Mouse (Mus musculus) neural tube, embryonic 11.5 days (tissue): ENCODE measurements at regions not wholly inside any gene's neighbourhood (a gene's known extent, or its start where the extent isn't known, plus 50 kb on each side); places are given as distances from the start of the nearest gene placed in this dataset.

Experiments used
- ATAC-seq: fragments of 200-750 bp; cut with Nextera tagmentation; 2 replicates; pipeline ENCODE4 v1.8.0; 2017; ENCODE audit warnings: moderate number of reproducible peaks, mild to moderate bottlenecking, moderate TSS enrichment, moderate library complexity; ENCODE audit not compliant: insufficient read depth, low FRiP score, low TSS enrichment
- DNase-seq: peaks from one replicate; pipeline ENCODE4 v3.0.0-alpha.2; 2015; ENCODE audit warnings: low spot score
- H3K27ac ChIP-seq: fragments of 300-500 bp; sonication (generic); 2 replicates; pipeline ENCODE4 v1.5.1; 2014; ENCODE audit warnings: low read depth, mild to moderate bottlenecking, low read length
- H3K27me3 ChIP-seq: fragments of 300-500 bp; sonication (generic); 2 replicates; pipeline ENCODE4 v1.6.1; 2014; ENCODE audit warnings: mild to moderate bottlenecking, low read length, mixed read lengths; ENCODE audit not compliant: control insufficient read depth, insufficient read depth
- H3K36me3 ChIP-seq: fragments of 300-500 bp; sonication (generic); 2 replicates; pipeline ENCODE4 v1.6.1; 2014; ENCODE audit warnings: mild to moderate bottlenecking, low read length, moderate library complexity, mixed read lengths; ENCODE audit not compliant: control insufficient read depth, insufficient read depth
- H3K4me1 ChIP-seq: fragments of 300-500 bp; sonication (generic); 2 replicates; pipeline ENCODE4 v1.6.1; 2014; ENCODE audit warnings: low read length, mixed read lengths; ENCODE audit not compliant: control insufficient read depth, insufficient read depth
- H3K4me2 ChIP-seq: fragments of 300-500 bp; sonication (generic); 2 replicates; pipeline ENCODE4 v1.6.1; 2014; ENCODE audit warnings: low read depth, mild to moderate bottlenecking, moderate library complexity
- H3K4me3 ChIP-seq: fragments of 300-500 bp; sonication (generic); 2 replicates; pipeline ENCODE4 v1.5.1; 2014; ENCODE audit warnings: low read depth, low read length
- H3K9ac ChIP-seq: fragments of 300-500 bp; sonication (generic); 2 replicates; pipeline ENCODE4 v1.6.1; 2014; ENCODE audit warnings: mild to moderate bottlenecking, low read length
- H3K9me3 ChIP-seq: fragments of 300-500 bp; sonication (generic); 2 replicates; pipeline ENCODE4 v1.6.1; 2016; ENCODE audit warnings: low read length; ENCODE audit not compliant: control insufficient read depth
- WGBS: fragments of 180-500 bp; shearing (Covaris S2); extraction: QIAGEN DNeasy Blood & Tissue Kit; methylation state at CpG from one replicate; pipeline ENCODE4 v1.1.7; 2014; 5-methylcytosine and 5-hydroxymethylcytosine counted together

GRCm38 (mm10) chr1:102628061-102628460 lies 2140.3 kb upstream of the Cdh20 start:
- Histone ChIP-seq H3K4me3 (no peak overlapping the region), H3K9me3 (no peaks in the 10 kb centered on the region), H3K4me1 (no peaks in the 10 kb centered on the region), H3K4me2 (no peak overlapping the region), H3K27ac (no peak overlapping the region), H3K27me3 (no peaks in the 10 kb centered on the region), H3K9ac (no peak overlapping the region), H3K36me3 (no peaks in the 10 kb centered on the region)
- 75% methylated on average over 7 of the region's 7 CpGs for WGBS
- DNase-seq = peak; percentile 83
- peak; percentile 100 for ATAC-seq

GRCm38 (mm10) chr1:102644379-102644778 lies 2123.9 kb upstream of the Cdh20 start:
- H3K27me3 ChIP-seq = no peaks in the 10 kb centered on the region
- no peaks in the 10 kb centered on the region for H3K9me3 ChIP-seq
- no peak overlapping the region for H3K4me2 ChIP-seq
- WGBS = 73% methylated on average over 1 of the region's 1 CpGs
- no peak overlapping the region for H3K27ac ChIP-seq
- no peak overlapping the region for H3K4me3 ChIP-seq
- no peaks in the 10 kb centered on the region for H3K36me3 ChIP-seq
- no peaks in the 10 kb centered on the region for H3K4me1 ChIP-seq
- H3K9ac ChIP-seq = no peak overlapping the region
- ATAC-seq (no peak), DNase-seq (no peak)

- Histone ChIP-seq H3K4me2 (no peak overlapping the region), H3K4me3 (no peak overlapping the region), H3K4me1 (no peaks in the 10 kb centered on the region), H3K36me3 (no peaks in the 10 kb centered on the region), H3K9me3 (no peaks in the 10 kb centered on the region), H3K9ac (no peak overlapping the region), H3K27me3 (no peaks in the 10 kb centered on the region), H3K27ac (no peak overlapping the region)
- DNase-seq = no peak
- 83% methylated on average over 2 of the region's 2 CpGs for WGBS
- ATAC-seq = no peak
These were observed 2080.8 kb upstream of the Cdh20 start for GRCm38 (mm10) chr1:102687367-102688070.

- no peak overlapping the region for H3K27ac ChIP-seq
- no peak overlapping the region for H3K9ac ChIP-seq
- no peak overlapping the region for H3K4me3 ChIP-seq
- no peak overlapping the region for H3K4me2 ChIP-seq
- no peaks in the 10 kb centered on the region for H3K9me3 ChIP-seq
- H3K4me1 ChIP-seq = no peaks in the 10 kb centered on the region
- no peak for DNase-seq
- WGBS = 90% methylated on average over 2 of the region's 2 CpGs
- no peak for ATAC-seq
- H3K27me3 ChIP-seq = no peaks in the 10 kb centered on the region
- H3K36me3 ChIP-seq = no peaks in the 10 kb centered on the region
These were observed 2051.9 kb upstream of the Cdh20 start for GRCm38 (mm10) chr1:102716459-102716858.

GRCm38 (mm10) chr1:102733991-102734390 lies 2034.3 kb upstream of the Cdh20 start:
- Histone ChIP-seq H3K27me3 (no peaks in the 10 kb centered on the region), H3K4me2 (no peak overlapping the region), H3K36me3 (no peaks in the 10 kb centered on the region), H3K4me1 (no peaks in the 10 kb centered on the region), H3K27ac (no peak overlapping the region), H3K9me3 (no peaks in the 10 kb centered on the region), H3K4me3 (no peak overlapping the region), H3K9ac (no peak overlapping the region)
- ATAC-seq = no peak
- no peak for DNase-seq
- WGBS = 93% methylated on average over 1 of the region's 1 CpGs

- DNase-seq (no peak), ATAC-seq (no peak)
- no peak overlapping the region for H3K9ac ChIP-seq
- no peaks in the 10 kb centered on the region for H3K27me3 ChIP-seq
- H3K27ac ChIP-seq = no peak overlapping the region
- H3K4me1 ChIP-seq = no peaks in the 10 kb centered on the region
- WGBS = 78% methylated on average over 3 of the region's 3 CpGs
- H3K9me3 ChIP-seq = no peaks in the 10 kb centered on the region
- H3K4me3 ChIP-seq = no peak overlapping the region
- H3K36me3 ChIP-seq = no peaks in the 10 kb centered on the region
- no peak overlapping the region for H3K4me2 ChIP-seq
These were observed 2032.9 kb upstream of the Cdh20 start for GRCm38 (mm10) chr1:102735392-102735791.

GRCm38 (mm10) chr1:102757941-102758340 lies 2010.4 kb upstream of the Cdh20 start:
- WGBS = 84% methylated on average over 1 of the region's 1 CpGs
- H3K4me3 ChIP-seq = no peak overlapping the region

More at GRCm38 (mm10) chr1:102757941-102758340, 2010.4 kb upstream of the Cdh20 start:
- ATAC-seq (no peak), DNase-seq (no peak)
- Histone ChIP-seq H3K9ac (no peak overlapping the region), H3K4me1 (no peaks in the 10 kb centered on the region), H3K27me3 (no peaks in the 10 kb centered on the region), H3K36me3 (no peaks in the 10 kb centered on the region), H3K9me3 (no peaks in the 10 kb centered on the region), H3K4me2 (no peak overlapping the region), H3K27ac (no peak overlapping the region)
